Mouse (Mus musculus): ENCODE measurements around the gene Gm27027. TPM values are rescaled to one million over a fixed set of nuclear protein-coding genes. Genes with fewer than 3 reads are reported as not detected.

Gm27027 gene
- not detected in 3 replicates for total RNA-seq (2017)

GRCm38 (mm10) chr2:93996254-93996653 is at the start of gene Gm27027:
Gene Gm27027 (minus strand): TSS chr2:93996354.
- no peak for ATAC-seq (replicated peaks; ENCODE audit: insufficient number of reproducible peaks, low FRiP score, low TSS enrichment, poor library complexity, severe bottlenecking)

DNA sequence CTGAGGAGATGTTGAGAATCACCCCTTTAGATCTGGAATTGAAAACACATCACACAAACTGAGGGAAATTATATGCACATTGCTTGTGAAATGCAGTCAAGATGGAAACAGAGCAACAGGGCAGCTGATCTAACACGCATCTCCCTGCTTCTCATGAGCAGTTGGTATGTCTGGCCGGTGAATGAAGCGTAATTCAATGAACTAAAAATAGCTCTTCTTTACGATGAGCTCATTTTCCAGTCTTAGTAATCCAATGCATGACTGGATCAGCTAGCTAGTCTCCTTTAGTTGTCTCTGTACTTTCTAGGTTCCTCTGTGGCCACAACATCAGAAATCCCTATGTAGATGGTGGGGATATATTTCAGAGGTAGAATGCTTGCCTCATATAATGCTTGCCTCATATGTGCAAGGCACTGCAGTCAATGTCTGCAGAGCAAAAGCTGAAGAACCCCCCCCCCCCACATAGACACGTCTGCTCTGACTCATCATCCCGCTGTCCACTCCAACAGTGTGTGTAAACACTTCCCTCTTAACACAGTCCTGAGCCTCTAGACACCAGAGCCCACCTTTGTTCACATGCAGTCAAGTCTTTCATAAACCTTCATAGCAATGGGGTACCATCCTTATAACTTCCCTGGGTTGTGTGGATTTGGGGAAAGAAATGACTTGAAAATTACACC is 49.4 kb upstream of the Gm27027 start:
- no peak for ATAC-seq (replicated peaks; ENCODE audit: insufficient number of reproducible peaks, low FRiP score, low TSS enrichment, poor library complexity, severe bottlenecking)

DNA sequence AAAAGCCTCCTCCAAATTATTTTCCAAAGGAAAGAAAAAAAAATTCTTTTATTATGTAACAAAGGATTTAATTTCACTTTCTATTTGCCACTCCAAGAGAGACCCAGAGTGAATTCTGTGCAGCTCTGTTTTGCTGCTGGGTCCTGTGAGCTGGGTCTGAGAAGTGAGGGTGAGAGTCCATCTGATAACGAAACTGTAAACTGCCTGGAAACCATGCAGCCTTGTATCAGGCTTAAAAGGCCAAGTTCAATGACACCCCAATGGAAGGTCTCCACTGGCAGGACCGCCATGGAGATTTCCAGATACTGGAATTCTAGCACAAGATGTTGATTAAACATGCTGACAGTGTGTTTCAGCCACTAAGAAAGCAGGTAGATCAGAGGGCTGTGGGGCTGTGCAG is 48.0 kb upstream of the Gm27027 start:
- no peak for ATAC-seq (replicated peaks; ENCODE audit: insufficient number of reproducible peaks, low FRiP score, low TSS enrichment, poor library complexity, severe bottlenecking)

DNA sequence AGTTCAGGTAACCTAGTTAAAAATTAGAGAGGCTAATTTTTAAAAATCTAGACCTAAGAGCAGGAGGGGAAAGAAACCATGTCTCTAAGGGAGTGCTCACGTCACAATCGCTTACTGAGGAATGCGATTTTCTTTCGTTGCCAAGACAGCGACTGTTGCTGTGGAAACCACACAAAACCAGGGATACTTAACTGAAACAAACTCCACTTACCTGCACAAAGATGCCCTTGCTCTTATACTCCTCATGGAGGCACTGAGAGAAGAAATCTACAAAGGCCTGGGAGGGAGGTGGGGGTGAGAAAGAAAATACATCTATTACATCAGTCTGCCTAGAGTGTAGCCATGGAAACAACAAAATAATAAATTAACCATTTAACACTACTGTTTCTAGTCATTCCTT is 47.5 kb upstream of the Gm27027 start:
- ATAC-seq (replicated peaks; ENCODE audit: insufficient number of reproducible peaks, low FRiP score, low TSS enrichment, poor library complexity, severe bottlenecking) = no peak

- no peak for ATAC-seq (replicated peaks; ENCODE audit: insufficient number of reproducible peaks, low FRiP score, low TSS enrichment, poor library complexity, severe bottlenecking)
Observed at GRCm38 (mm10) chr2:94042461-94042860, 46.3 kb upstream of the Gm27027 start.

DNA sequence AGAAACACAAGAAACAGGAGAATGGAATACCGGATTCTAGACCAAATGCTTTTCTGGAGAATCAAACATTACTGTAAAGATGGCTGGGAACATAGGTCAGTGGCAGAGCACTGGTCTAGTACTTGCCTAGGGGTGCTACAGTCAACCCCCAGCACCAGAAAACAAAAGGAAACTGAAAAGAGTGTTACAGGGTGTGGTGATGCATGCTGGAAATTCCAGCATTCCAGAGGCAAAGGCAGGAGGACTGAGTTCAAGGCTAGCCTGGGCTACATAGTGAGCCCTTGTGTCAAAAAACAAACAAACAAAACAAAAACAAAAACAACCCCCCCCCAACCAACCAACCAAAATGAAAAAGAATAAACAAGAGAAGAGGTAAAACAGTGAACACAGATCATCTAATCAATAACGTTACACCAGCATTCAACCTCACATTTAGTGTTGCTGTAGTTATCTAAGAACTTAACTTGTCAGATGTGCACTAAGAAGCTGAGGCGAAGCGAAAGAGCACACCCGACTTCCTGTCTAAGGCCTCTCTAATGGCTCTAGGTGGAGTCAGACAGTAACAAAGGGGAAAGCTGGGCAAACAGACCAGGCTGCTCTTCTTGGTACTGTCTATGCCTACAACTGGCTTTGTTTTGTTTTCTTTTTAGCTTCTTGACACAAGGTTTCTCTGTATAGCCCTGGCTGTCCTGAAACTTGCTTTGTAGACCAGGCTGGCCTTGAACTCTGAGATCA is 44.4 kb upstream of the Gm27027 start:
- no peak for ATAC-seq (replicated peaks; ENCODE audit: insufficient number of reproducible peaks, low FRiP score, low TSS enrichment, poor library complexity, severe bottlenecking)

GRCm38 (mm10) chr2:94035428-94036331 is 39.5 kb upstream of the Gm27027 start:
- no peak for ATAC-seq (replicated peaks; ENCODE audit: insufficient number of reproducible peaks, low FRiP score, low TSS enrichment, poor library complexity, severe bottlenecking)

DNA sequence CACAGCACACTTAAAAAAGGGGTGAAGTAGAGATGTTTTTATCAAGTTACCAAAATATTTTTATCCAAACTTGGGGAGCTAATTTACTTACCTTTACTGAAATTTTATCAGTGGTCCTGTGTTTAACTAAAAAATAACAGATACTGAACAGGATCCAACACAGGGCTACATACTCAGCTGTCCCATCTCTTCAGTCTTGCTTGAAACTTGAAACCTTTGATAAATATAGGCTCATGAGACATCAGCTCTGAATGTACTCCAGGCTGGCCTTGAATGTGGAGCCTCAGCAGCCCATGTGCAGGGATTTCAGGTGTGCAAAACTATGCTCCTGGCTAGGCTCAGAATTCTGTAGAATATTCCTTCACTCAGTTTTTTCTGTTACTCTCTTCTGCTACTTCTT is 34.4 kb upstream of the Gm27027 start:
- ATAC-seq (replicated peaks; ENCODE audit: insufficient number of reproducible peaks, low FRiP score, low TSS enrichment, poor library complexity, severe bottlenecking) = no peak

- 0 out of 2 replicates have a peak, but pooled peaks have one; percentile 22 for ATAC-seq (replicated peaks; ENCODE audit: insufficient number of reproducible peaks, low FRiP score, low TSS enrichment, poor library complexity, severe bottlenecking)
Observed at GRCm38 (mm10) chr2:94024637-94025036, 28.5 kb upstream of the Gm27027 start.

- peak; percentile 100 for ATAC-seq (replicated peaks; ENCODE audit: insufficient number of reproducible peaks, low FRiP score, low TSS enrichment, poor library complexity, severe bottlenecking)
Observed at GRCm38 (mm10) chr2:94010335-94011291, 14.5 kb upstream of the Gm27027 start, which contains the start of gene Alkbh3. Gene Alkbh3 (minus strand): TSS chr2:94010807.

DNA sequence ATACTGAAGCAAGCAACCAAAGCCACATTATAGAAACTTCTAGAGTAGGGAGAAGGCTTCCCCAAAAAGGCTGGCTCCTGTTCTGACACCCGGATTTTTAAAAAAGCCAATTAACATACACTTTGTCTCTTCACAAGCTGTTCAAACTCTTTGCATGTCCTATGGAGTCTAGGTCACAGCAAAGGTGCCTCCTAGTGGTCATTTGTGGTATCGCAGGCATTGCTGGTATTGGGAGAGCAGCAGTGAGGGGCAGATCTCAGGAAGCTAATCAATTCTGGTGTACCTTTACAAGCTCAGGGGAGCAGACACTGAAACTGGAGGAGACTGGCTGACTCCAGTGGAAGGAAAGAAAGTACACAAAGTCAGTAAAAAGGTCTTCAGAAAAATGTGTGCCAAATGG is 6.2 kb upstream of the Gm27027 start:
- ATAC-seq (replicated peaks; ENCODE audit: insufficient number of reproducible peaks, low FRiP score, low TSS enrichment, poor library complexity, severe bottlenecking) = peak; percentile 77; the same call in 1 of the 2 replicates

GRCm38 (mm10) chr2:94001918-94002317 is 5.8 kb upstream of the Gm27027 start:
- ATAC-seq (replicated peaks; ENCODE audit: insufficient number of reproducible peaks, low FRiP score, low TSS enrichment, poor library complexity, severe bottlenecking) = no peak

GRCm38 (mm10) chr2:94001411-94001810 is 5.3 kb upstream of the Gm27027 start:
- ATAC-seq (replicated peaks; ENCODE audit: insufficient number of reproducible peaks, low FRiP score, low TSS enrichment, poor library complexity, severe bottlenecking) = no peak

DNA sequence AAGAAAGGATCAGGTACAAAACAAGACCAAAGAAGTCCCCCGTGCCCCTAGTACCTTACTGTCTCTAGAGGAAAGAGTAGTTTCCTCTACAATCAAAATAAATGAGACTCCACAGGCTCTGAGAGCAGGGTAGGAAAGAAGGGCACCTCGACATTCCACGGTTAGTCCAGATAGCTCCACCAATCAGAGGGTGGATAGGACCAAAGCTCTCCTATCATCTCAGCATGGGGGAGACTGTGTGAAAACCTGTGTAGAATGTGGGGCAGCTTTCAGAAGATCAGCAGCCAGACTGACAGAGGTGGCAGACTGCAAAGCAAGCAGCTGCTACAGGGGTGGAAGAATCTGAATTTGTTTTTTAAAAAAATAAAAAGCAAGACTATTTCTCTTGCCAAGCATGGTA is 3.3 kb downstream of the Gm27027 start:
- ATAC-seq (replicated peaks; ENCODE audit: insufficient number of reproducible peaks, low FRiP score, low TSS enrichment, poor library complexity, severe bottlenecking) = no peak

DNA sequence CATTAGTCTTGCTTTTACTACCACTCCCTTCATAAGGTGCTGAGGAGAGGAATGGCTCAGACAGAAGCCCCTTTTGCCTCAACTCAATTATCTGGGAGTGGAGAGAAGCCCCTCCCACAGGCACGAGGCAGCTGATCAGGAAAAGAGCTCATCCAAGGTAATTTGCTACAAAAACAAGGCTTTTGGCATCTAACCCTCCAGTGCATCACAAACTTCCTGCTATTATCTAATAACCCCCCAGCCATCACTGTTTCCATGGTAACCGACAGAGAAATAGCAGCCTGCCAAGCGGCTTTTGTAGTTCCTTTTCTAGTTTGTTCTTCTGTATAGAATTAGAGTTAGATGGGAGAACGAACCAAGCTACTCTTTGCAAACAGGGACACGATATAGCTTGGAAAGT is 3.9 kb downstream of the Gm27027 start:
- no peak for ATAC-seq (replicated peaks; ENCODE audit: insufficient number of reproducible peaks, low FRiP score, low TSS enrichment, poor library complexity, severe bottlenecking)

DNA sequence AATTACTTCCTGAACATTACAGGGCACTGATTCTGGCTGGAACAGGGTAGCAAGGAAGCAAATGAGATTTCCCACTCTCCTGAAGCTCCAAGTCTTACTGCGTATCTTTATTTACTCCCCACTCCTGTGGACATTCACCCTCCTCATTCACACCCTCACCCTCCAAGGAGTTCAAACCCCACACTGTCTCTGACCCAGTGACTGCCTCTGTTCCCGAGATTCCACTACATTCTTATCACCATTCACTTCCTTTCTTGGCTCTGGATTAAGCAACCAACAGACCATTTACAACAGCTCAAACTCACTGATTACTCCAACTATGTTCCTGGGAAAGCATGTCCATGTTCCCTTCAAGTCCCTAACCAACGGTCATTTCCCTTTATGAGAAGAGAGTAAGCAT is 4.8 kb downstream of the Gm27027 start:
- ATAC-seq (replicated peaks; ENCODE audit: insufficient number of reproducible peaks, low FRiP score, low TSS enrichment, poor library complexity, severe bottlenecking) = no peak

GRCm38 (mm10) chr2:93988440-93988839 is 7.7 kb downstream of the Gm27027 start:
- ATAC-seq (replicated peaks; ENCODE audit: insufficient number of reproducible peaks, low FRiP score, low TSS enrichment, poor library complexity, severe bottlenecking) = no peak

Measured in monocyte, adult 5-6 weeks (primary cell).